Mouse (Mus musculus) layer of hippocampus, adult 9-11 months (tissue): ENCODE measurements around the gene Rhox4b.
"Not testable (repeated sequence)": the region's sequence is repeated elsewhere in the genome, so short reads cannot be mapped to it uniquely, and the experiment has no call there.

ENCODE experiments used
- DNase-seq: peaks from one replicate; pipeline ENCODE4 v3.0.0; 2022

Rhox4b gene

GRCm38 (mm10) chrX:37432194-37432593 is at the start of gene Rhox4b:
Gene Rhox4b (plus strand): TSS chrX:37432494.
- DNase-seq = not testable (repeated sequence)

- DNase-seq = not testable (repeated sequence)
Measured at GRCm38 (mm10) chrX:37390548-37390947, 41.7 kb upstream of the Rhox4b start, which contains the start of gene Rhox4a2. Gene Rhox4a2 (plus strand): TSS chrX:37390848.

GRCm38 (mm10) chrX:37411767-37412166 is 20.5 kb upstream of the Rhox4b start, which contains the start of gene Rhox2b:
Gene Rhox2b (plus strand): TSS chrX:37412067.
- not testable (repeated sequence) for DNase-seq

- not testable (repeated sequence) for DNase-seq
Measured at GRCm38 (mm10) chrX:37453380-37453779, 21.1 kb downstream of the Rhox4b start, which contains the start of gene Rhox2c. Gene Rhox2c (plus strand): TSS chrX:37453680.

- not testable (repeated sequence) for DNase-seq
Measured at GRCm38 (mm10) chrX:37458285-37458684, 26.0 kb downstream of the Rhox4b start, which contains the start of gene Rhox3c. Gene Rhox3c (plus strand): TSS chrX:37458585.

GRCm38 (mm10) chrX:37480037-37480436 is 47.7 kb downstream of the Rhox4b start, which contains the start of gene Rhox4c:
Gene Rhox4c (plus strand): TSS chrX:37480337.
- not testable (repeated sequence) for DNase-seq
